Mouse (Mus musculus) hindbrain, embryonic 15.5 days (tissue): ENCODE results near the gene Tcf7l2. TPM values are rescaled to one million over a fixed set of nuclear protein-coding genes. Genes with fewer than 3 reads are reported as not detected.

Source experiments
- ATAC-seq: fragments of 200-750 bp; cut with Nextera tagmentation; 2 replicates; pipeline ENCODE4 v1.8.0; 2017; ENCODE audit warnings: low read depth, moderate number of reproducible peaks, moderate TSS enrichment; ENCODE audit not compliant: low FRiP score
- H3K27ac ChIP-seq: fragments of 300-500 bp; sonication (generic); replicated peaks from 2 replicates; pipeline ENCODE4 v1.5.1; 2015; ENCODE audit warnings: mild to moderate bottlenecking, inconsistent platforms
- H3K27me3 ChIP-seq: fragments of 300-500 bp; sonication (generic); 2 replicates; pipeline ENCODE4 v1.6.1; 2015; ENCODE audit warnings: control low read depth, inconsistent platforms
- H3K36me3 ChIP-seq: fragments of 300-500 bp; sonication (generic); 2 replicates; pipeline ENCODE4 v1.6.1; 2015; ENCODE audit warnings: control low read depth, inconsistent platforms
- H3K4me1 ChIP-seq: fragments of 300-500 bp; sonication (generic); replicated peaks from 2 replicates; pipeline ENCODE4 v1.6.1; 2015; ENCODE audit warnings: control low read depth, inconsistent platforms
- H3K4me2 ChIP-seq: fragments of 300-500 bp; sonication (generic); 2 replicates; pipeline ENCODE4 v1.6.1; 2015; ENCODE audit warnings: moderate library complexity, mild to moderate bottlenecking, inconsistent platforms
- H3K4me3 ChIP-seq: fragments of 300-500 bp; sonication (generic); 2 replicates; pipeline ENCODE4 v1.5.1; 2015; ENCODE audit warnings: mild to moderate bottlenecking, inconsistent platforms
- H3K9ac ChIP-seq: fragments of 300-500 bp; sonication (generic); 2 replicates; pipeline ENCODE4 v1.6.1; 2015; ENCODE audit warnings: inconsistent platforms
- H3K9me3 ChIP-seq: fragments of 300-500 bp; sonication (generic); 2 replicates; pipeline ENCODE4 v1.6.1; 2016; ENCODE audit warnings: control low read depth, inconsistent platforms
- WGBS: fragments of 180-500 bp; shearing (Covaris S2); methylation state at CpG from one replicate; pipeline ENCODE4 v1.1.7; 2015; 5-methylcytosine and 5-hydroxymethylcytosine counted together
- polyA plus RNA-seq: library from polyadenylated mRNA; unstranded; fragments of >200 nt; fragmentation: Nextera tagmentation; extraction: Ambion mirVana; gene quantifications from 2 replicates; pipeline ENCODE4 v1.2.1, GENCODE M21; 2015

Gene Tcf7l2
- polyA plus RNA-seq, 1 experiment from 2014 or later = 31.9 TPM

GRCm38 (mm10) chr19:55747926-55748291 is 6.3 kb downstream of the Tcf7l2 start:
- Histone ChIP-seq H3K4me2 (no peak overlapping the region), H3K9ac (no peak overlapping the region), H3K27ac (no peak overlapping the region), H3K36me3 (no peaks in the 10 kb centered on the region), H3K9me3 (no peaks in the 10 kb centered on the region), H3K4me1 (peaks cover 55% of the 10 kb centered on the region), H3K27me3 (peaks cover 37% of the 10 kb centered on the region), H3K4me3 (no peak overlapping the region)
- no peak for ATAC-seq
- WGBS = 29% methylated on average over 6 of the region's 6 CpGs

DNA sequence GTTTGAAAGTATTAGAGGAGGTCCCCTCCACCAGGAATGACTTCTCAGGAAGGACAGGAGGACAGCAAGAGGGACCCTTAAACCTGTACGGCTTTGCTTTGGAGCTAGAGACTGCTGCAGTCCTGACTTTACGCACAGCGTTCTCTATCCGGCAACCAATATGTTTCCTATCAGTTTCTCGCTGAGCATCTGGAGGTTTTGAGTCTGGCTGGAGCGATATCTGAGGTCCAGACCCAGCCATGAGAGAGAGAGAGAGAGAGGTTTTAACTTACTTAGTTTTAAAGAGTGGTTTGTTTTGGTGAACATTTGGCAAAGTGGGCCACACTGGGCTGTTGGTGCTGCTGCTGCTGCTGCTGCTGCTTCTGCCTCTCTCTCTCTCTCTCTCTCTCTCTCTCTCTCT is 7.2 kb downstream of the Tcf7l2 start:
- H3K4me3 ChIP-seq = no peak overlapping the region
- H3K4me2 ChIP-seq = no peak overlapping the region
- no peak for ATAC-seq
- no peaks in the 10 kb centered on the region for H3K9me3 ChIP-seq
- no peak overlapping the region for H3K27ac ChIP-seq
- H3K36me3 ChIP-seq = no peaks in the 10 kb centered on the region
- WGBS = 40% methylated on average over 6 of the region's 6 CpGs
- peaks cover 51% of the 10 kb centered on the region for H3K4me1 ChIP-seq
- H3K27me3 ChIP-seq = peaks cover 37% of the 10 kb centered on the region
- H3K9ac ChIP-seq = no peak overlapping the region

GRCm38 (mm10) chr19:55749532-55749931 is 7.9 kb downstream of the Tcf7l2 start:
- H3K27me3 ChIP-seq = peaks cover 37% of the 10 kb centered on the region
- peaks cover 44% of the 10 kb centered on the region for H3K4me1 ChIP-seq
- no peaks in the 10 kb centered on the region for H3K9me3 ChIP-seq
- no peak for ATAC-seq
- 18% methylated on average over 7 of the region's 7 CpGs for whole genome bisulfite sequencing
- H3K4me3 ChIP-seq = no peak overlapping the region
- no peaks in the 10 kb centered on the region for H3K36me3 ChIP-seq
- H3K4me2 ChIP-seq = peak overlapping the region; percentile 18; the same call in 1 of the 2 replicates
- no peak overlapping the region for H3K9ac ChIP-seq
- H3K27ac ChIP-seq = no peak overlapping the region

- Histone ChIP-seq H3K27me3 (peaks cover 37% of the 10 kb centered on the region), H3K27ac (no peak overlapping the region), H3K9ac (no peak overlapping the region), H3K4me2 (peak overlapping the region; percentile 18; the same call in 1 of the 2 replicates), H3K9me3 (no peaks in the 10 kb centered on the region), H3K36me3 (no peaks in the 10 kb centered on the region), H3K4me3 (no peak overlapping the region), H3K4me1 (peaks cover 44% of the 10 kb centered on the region)
- 0 out of 2 replicates have a peak, but pooled peaks have one; percentile 34 for ATAC-seq
- WGBS = 17% methylated on average over 13 of the region's 13 CpGs
Measured at GRCm38 (mm10) chr19:55750048-55750447, 8.4 kb downstream of the Tcf7l2 start.

- peaks cover 41% of the 10 kb centered on the region for H3K4me1 ChIP-seq
- H3K27me3 ChIP-seq = peaks cover 34% of the 10 kb centered on the region
- no peaks in the 10 kb centered on the region for H3K9me3 ChIP-seq
- H3K27ac ChIP-seq = no peak overlapping the region
- H3K4me2 ChIP-seq = 0 out of 2 replicates have a peak overlapping the region, but pooled peaks have one; percentile 18
- WGBS = 25% methylated on average over 7 of the region's 7 CpGs
- no peaks in the 10 kb centered on the region for H3K36me3 ChIP-seq
- no peak for ATAC-seq
- no peak overlapping the region for H3K9ac ChIP-seq
- H3K4me3 ChIP-seq = no peak overlapping the region
Measured at GRCm38 (mm10) chr19:55750465-55750864, 8.8 kb downstream of the Tcf7l2 start.

- 44% methylated on average over 8 of the region's 8 CpGs for WGBS
- Histone ChIP-seq H3K4me2 (no peak overlapping the region), H3K9ac (no peak overlapping the region), H3K9me3 (no peaks in the 10 kb centered on the region), H3K4me1 (peaks cover 33% of the 10 kb centered on the region), H3K27ac (no peak overlapping the region), H3K27me3 (peaks cover 21% of the 10 kb centered on the region), H3K4me3 (no peak overlapping the region), H3K36me3 (no peaks in the 10 kb centered on the region)
- ATAC-seq = no peak
Measured at GRCm38 (mm10) chr19:55752861-55753260, 11.2 kb downstream of the Tcf7l2 start.

DNA sequence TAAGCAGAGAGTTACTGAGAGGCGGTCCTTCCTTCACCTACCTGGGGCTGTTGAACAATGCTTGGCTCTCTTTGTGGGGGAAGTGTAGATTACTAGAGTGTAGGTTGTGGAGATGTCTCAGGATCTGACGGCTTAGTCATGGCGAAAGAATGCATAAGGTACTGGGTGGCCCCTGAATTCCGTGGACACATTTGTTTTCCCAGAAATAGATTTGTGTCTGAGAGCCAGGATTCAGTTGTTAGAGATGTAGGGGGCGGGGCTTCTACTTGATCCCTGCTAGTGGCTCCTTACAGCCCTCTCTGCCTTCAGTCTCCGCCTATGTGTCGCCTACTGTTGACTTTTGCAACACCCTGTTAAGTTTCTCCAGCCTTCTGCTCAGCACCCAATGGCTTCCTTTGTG is 12.7 kb downstream of the Tcf7l2 start:
- no peak for ATAC-seq
- Histone ChIP-seq H3K27me3 (peaks cover 10% of the 10 kb centered on the region), H3K4me2 (no peak overlapping the region), H3K4me1 (peaks cover 21% of the 10 kb centered on the region), H3K9ac (no peak overlapping the region), H3K36me3 (no peaks in the 10 kb centered on the region), H3K4me3 (no peak overlapping the region), H3K9me3 (no peaks in the 10 kb centered on the region), H3K27ac (no peak overlapping the region)
- WGBS = 81% methylated on average over 7 of the region's 7 CpGs

DNA sequence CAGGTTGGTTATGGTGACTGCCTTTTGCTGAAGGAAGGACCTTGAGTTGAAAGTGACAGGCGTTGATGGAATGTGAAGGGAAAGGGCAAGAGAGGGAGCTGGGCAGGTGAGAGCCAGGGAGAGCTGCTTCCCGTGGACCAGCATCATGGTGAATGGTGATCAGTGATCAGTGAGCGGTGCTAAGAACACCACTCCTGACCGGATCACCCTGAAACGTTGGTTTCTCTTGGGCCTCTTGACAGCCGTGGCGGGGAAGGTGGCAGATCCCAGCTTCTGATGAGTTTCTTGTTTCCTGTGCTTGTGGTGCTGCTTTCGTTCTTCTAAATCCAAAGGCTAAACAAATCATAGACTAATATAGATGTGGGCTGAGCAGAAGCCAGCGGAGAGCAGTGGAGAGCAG is 13.8 kb downstream of the Tcf7l2 start:
- WGBS = 95% methylated on average over 9 of the region's 9 CpGs
- Histone ChIP-seq H3K27ac (no peak overlapping the region), H3K4me3 (no peak overlapping the region), H3K4me2 (no peak overlapping the region), H3K4me1 (peaks cover 10% of the 10 kb centered on the region; the same call in 1 of the 2 replicates), H3K9ac (no peak overlapping the region), H3K27me3 (peaks cover 2% of the 10 kb centered on the region; the same call in 1 of the 2 replicates), H3K9me3 (no peaks in the 10 kb centered on the region), H3K36me3 (no peaks in the 10 kb centered on the region)
- ATAC-seq = no peak

DNA sequence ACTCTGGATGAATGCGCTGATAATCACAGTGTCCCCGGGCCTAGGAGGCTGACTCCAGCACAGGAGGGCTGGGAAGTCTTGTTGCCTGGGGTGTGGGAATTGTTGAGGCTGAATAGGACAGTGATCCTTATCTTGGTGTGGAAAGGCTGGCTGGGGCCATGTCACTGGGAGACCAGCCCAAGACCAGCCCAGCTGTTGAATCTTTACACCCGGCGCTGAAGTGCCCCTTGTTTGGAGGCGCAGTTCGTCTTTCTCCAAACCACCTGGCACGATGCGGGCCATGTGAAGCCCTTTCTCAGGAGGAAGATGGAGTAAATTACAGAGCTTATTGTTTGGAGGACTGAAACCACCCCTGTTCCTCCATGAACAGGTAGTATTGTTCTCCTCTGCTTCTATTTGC is 15.1 kb downstream of the Tcf7l2 start:
- 65% methylated on average over 8 of the region's 8 CpGs for WGBS
- ATAC-seq = no peak
- Histone ChIP-seq H3K36me3 (no peaks in the 10 kb centered on the region), H3K9ac (no peak overlapping the region), H3K4me2 (no peak overlapping the region), H3K9me3 (no peaks in the 10 kb centered on the region), H3K27me3 (no peaks in the 10 kb centered on the region), H3K27ac (peak overlapping the region; percentile 20; the same call in 1 of the 2 replicates), H3K4me1 (0 out of 2 replicates have a peak, but pooled peaks cover 5% of the 10 kb centered on the region), H3K4me3 (no peak overlapping the region)

- H3K4me2 ChIP-seq = no peak overlapping the region
- no peak for ATAC-seq
- peak overlapping the region; percentile 20; the same call in 1 of the 2 replicates for H3K27ac ChIP-seq
- no peak overlapping the region for H3K4me3 ChIP-seq
- H3K36me3 ChIP-seq = no peaks in the 10 kb centered on the region
- no peak overlapping the region for H3K9ac ChIP-seq
- no peaks in the 10 kb centered on the region for H3K27me3 ChIP-seq
- no peaks in the 10 kb centered on the region for H3K9me3 ChIP-seq
- H3K4me1 ChIP-seq = 0 out of 2 replicates have a peak, but pooled peaks cover 5% of the 10 kb centered on the region
- WGBS = 84% methylated on average over 6 of the region's 6 CpGs
Measured at GRCm38 (mm10) chr19:55757403-55757802, 15.8 kb downstream of the Tcf7l2 start.

DNA sequence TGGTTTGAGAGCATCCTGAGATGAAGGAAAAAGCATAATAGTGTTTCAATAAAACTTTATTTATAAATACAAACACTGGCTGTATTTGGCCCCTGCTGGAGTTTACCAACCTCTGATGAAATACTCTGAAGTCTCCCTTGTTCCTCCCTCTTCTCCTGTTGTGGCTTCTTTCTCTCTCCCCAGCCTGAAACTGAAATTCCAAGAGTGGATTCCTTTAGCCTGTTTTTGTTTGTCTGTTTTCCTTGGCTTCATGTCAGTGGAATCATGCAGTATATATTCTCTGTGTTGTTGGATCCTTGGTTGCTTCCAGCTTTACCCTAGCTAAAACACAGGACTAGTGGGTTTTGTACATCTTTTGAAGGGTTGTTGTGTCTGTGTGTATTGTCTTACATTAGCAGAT is 16.5 kb downstream of the Tcf7l2 start:
- Histone ChIP-seq H3K9me3 (no peaks in the 10 kb centered on the region), H3K27ac (no peak overlapping the region), H3K9ac (no peak overlapping the region), H3K4me2 (no peak overlapping the region), H3K27me3 (no peaks in the 10 kb centered on the region), H3K4me3 (no peak overlapping the region), H3K4me1 (0 out of 2 replicates have a peak, but pooled peaks cover 5% of the 10 kb centered on the region), H3K36me3 (no peaks in the 10 kb centered on the region)
- no peak for ATAC-seq

DNA sequence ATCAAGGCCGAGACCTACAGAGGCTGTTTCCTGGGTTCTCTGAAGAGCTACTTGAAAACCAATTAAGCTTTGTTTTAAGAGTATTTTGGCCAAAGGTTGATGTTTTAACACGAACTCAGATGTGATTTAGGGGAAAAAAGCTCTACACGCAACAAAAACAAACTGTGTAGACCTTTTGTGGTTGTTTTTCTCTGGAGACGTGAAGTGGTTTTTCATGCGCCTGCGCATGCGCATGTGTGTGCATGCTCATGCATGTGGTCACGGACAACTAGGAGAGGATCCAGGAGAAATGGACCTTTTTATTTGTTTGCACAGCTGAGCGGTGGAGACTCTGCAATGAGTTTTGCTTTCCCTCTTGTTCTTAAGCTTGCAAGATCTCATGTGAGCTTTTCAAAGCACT is 17.4 kb downstream of the Tcf7l2 start:
- Histone ChIP-seq H3K4me3 (no peak overlapping the region), H3K4me1 (0 out of 2 replicates have a peak, but pooled peaks cover 5% of the 10 kb centered on the region)
- WGBS = 94% methylated on average over 9 of the region's 9 CpGs

GRCm38 (mm10) chr19:55761086-55761485 is 19.5 kb downstream of the Tcf7l2 start:
- H3K9me3 ChIP-seq = no peaks in the 10 kb centered on the region
- peaks cover 17% of the 10 kb centered on the region for H3K4me1 ChIP-seq
- no peak overlapping the region for H3K4me2 ChIP-seq
- WGBS = 42% methylated on average over 5 of the region's 5 CpGs
- H3K27me3 ChIP-seq = no peaks in the 10 kb centered on the region
- H3K27ac ChIP-seq = no peak overlapping the region
- no peak for ATAC-seq
- no peak overlapping the region for H3K9ac ChIP-seq
- no peak overlapping the region for H3K4me3 ChIP-seq
- no peaks in the 10 kb centered on the region for H3K36me3 ChIP-seq

More for the DNA sequence above, 17.4 kb downstream of the Tcf7l2 start:
- H3K27ac ChIP-seq = no peak overlapping the region
- no peaks in the 10 kb centered on the region for H3K9me3 ChIP-seq
- no peaks in the 10 kb centered on the region for H3K36me3 ChIP-seq
- H3K9ac ChIP-seq = no peak overlapping the region
- no peaks in the 10 kb centered on the region for H3K27me3 ChIP-seq
- no peak overlapping the region for H3K4me2 ChIP-seq
- no peak for ATAC-seq
